Mouse (Mus musculus) urinary bladder, postnatal 4 days (tissue): ENCODE data around the gene Flot2.
"Not testable (repeated sequence)": the region's sequence is repeated elsewhere in the genome, so short reads cannot be mapped to it uniquely, and the experiment has no call there.

ENCODE experiments used
- DNase-seq, 2 experiments: peaks; one replicate each; pipeline ENCODE4 v3.0.0; 2021 to 2022; ENCODE audit warnings: low spot score in 2 of 2

Flot2 gene

DNA sequence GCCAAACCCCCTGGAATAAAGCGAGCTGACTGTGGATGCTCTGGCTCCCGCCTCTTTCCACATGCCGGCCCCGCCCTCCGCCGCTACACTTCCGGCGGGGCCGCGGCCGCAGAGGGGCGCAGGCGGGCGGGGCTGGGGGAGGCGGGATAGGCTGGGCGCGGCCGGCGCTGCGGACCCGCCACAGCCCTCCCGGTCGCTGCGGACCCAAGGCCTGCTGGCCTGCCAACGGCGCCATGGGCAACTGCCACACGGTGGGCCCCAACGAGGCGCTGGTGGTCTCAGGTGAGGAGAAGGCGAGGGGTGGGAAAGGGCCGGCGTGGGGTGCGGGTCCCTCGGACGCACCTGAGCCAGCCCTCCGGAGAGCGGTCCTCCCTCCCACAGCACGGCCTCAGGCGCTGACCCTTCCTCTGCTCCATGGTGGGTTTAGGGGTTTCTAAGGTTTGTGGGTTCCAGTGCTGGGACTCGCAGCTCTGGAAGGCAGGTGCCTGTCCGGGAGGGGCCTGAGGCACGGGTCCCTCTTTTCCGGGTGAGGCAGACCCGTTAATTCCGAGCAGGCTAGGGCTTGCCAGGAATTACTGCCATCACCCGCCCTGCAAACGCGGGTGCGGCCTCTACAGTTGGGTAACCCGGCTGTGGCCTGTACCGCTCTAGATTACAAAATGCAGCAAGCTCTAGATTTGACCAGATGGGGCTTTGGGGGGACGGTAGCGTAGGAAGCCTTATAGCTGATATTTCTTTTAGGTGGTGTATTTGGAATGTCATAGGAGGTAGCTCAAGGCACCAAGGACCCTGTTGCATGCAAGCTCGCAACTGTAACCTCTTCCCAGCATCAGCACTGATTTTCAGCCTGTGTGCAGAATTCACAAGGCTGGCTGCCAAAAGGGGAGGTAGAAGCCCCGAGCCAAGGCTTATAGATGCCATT, at the start of gene Flot2:
Gene Flot2, plus strand, starts transcription at position 101 of the 922 bp plus-strand sequence.
- DNase-seq = peak in 1 of 2 experiments; percentile 59

DNA sequence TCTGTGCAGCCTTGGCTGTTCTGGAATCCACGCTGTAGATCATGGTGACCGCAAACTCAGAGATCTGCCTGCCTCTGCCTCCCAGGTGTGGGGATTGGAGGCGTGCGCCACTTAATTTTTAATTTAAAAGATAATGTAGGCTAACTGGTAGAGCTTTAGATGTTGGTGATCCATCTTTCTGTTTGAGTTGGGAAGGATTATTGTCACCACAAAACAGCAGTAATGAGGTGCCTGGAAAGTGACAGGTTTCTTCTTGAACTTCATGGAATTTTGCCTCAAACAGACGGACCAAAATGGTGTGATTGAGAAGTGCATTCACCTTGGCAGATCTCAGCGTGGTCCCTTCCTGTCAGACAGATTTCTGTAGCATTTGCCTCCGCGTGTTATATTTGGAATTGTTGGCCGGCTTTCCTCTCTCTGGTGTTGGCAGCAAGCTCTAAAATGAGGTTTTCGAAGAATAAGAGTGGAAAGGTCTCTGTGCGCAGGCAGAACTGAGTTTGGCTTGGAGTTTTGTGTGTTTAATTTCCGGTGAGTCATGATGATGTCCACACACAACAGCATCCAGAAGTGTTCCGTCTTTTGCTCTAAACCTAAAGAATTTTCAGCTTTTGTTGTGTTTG, 48.5 kb upstream of the Flot2 start:
- DNase-seq = no peak

DNA sequence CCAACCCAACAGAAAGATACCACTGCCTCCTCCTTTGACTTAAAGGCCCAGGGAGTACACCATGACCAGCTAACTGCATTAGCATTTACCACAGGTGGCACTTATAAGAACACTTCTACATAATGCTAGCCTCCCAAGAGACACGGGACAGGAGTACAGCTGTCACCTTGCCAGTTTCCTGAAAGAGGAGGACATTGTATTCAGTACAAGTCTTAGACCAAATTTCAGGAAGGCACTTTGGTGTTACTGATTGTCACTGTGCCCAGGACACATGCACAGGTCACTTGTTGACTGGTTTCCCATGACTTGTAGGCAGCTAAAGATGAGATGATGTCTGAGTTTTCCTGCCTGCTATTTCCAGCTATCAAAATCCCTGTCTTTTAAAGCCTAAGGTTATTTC, 42.2 kb upstream of the Flot2 start:
- no peak for DNase-seq

DNA sequence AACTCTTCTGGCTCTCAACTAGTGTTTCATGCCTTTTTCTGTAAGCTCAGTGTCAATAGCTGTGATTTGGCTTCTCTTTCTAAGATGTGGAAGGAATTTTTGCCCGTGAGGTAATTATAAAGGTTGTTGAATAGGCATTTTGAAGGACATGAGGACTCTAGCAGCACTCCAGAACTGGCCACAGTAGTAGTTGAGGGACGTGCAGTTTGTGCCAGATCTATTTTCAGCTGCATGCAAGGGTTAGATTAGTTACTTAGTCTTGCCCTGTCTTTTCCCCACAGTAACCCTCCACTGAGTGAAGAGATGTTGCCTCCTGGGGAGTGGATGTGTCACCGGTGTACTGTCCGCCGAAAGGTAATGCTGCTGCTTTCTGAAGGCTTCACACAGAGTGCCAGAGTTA, 31.3 kb upstream of the Flot2 start:
- DNase-seq = no peak

DNA sequence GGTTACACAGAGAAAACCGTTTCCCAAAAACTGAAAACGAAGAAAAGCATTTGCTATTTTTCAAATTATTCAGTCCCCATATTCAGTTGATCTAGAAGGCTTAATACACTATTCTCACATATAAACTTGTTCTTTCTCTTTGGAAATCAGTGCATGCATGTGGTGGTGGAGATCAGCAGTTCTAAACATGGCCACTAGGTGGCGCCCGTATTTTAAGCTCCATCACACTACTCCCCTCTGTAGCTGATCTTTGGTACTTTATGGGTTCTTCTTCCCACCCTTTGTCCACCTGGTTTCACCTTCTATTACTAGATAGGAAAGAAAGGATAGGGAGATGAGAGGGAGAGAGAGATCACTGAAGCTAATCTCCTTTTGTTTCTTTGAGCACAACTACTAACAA, 18.1 kb upstream of the Flot2 start:
- DNase-seq = peak in 1 of 2 experiments; percentile 73

DNA sequence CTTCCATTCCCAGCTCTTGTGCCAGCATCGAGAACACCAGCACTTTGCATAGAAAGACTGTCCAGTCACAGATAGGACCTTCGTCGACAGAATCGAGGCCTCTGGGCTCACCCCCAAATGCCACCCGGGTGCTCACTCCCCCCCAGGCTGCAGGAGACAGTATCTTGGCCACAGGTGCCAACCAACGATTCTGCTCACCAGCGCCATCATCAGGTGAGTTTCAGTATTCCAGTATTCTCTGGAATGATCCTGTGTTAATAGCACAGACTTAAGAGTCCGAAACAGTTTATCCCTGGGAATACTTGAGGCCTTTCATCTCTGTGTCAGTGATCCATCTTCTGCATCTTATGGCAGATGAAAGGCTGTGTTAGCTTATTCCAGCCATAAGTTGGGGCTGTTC, 14.1 kb upstream of the Flot2 start:
- DNase-seq = no peak

DNA sequence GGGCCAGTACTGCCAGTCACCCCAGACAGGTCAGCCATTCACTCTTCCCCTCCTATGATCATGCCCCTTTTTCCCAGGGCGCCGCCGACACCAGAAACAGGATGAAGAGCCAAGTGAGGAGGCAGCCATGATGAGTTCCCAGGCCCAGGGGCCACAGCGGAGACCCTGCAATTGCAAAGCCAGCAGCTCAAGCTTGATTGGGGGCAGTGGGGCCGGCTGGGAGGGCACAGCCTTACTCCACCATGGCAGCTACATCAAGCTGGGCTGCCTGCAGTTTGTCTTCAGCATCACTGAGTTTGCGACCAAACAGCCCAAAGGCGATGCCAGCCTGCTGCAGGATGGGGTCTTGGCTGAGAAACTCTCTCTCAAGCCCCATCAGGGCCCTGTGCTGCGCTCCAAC, 8.5 kb upstream of the Flot2 start:
- no peak for DNase-seq

DNA sequence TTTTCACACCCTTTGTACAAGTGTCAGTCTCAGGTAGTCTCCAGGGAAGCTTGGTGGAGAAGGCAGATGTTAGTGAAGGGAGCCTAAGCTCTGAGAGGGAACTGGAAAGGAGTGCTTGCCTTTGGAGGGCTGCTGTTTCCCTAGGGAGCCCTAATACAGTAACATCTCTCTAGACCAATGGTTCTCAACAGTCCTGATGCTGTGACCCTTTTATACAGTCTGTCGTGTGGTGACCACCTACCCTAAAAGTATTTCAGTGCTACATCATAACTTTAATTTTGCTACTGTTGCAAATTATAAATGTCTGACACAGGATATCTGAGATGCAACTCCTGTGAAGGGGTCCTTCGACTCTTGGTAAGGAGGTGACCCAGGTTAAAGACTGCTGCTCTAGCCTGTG, 7.1 kb upstream of the Flot2 start:
- DNase-seq = no peak

DNA sequence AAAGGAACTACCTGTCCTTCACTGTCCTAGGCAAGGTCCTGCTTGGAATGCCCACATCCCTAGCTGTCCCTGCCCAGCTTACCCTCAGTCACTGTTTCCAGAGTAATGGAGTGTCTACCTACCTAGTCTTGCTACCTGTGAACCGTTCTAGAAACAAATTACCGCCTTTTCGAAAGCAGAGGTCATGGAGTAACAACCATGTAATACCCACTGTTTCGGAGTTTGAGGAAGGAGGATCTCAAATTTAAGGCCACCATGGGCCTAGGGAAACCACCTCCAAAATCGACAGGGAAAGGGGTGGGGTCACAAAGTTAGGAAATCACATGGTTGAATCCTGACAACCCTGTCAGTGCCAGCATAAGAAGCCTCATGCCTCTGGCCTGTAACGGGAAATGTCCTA, 6.3 kb upstream of the Flot2 start:
- no peak for DNase-seq

DNA sequence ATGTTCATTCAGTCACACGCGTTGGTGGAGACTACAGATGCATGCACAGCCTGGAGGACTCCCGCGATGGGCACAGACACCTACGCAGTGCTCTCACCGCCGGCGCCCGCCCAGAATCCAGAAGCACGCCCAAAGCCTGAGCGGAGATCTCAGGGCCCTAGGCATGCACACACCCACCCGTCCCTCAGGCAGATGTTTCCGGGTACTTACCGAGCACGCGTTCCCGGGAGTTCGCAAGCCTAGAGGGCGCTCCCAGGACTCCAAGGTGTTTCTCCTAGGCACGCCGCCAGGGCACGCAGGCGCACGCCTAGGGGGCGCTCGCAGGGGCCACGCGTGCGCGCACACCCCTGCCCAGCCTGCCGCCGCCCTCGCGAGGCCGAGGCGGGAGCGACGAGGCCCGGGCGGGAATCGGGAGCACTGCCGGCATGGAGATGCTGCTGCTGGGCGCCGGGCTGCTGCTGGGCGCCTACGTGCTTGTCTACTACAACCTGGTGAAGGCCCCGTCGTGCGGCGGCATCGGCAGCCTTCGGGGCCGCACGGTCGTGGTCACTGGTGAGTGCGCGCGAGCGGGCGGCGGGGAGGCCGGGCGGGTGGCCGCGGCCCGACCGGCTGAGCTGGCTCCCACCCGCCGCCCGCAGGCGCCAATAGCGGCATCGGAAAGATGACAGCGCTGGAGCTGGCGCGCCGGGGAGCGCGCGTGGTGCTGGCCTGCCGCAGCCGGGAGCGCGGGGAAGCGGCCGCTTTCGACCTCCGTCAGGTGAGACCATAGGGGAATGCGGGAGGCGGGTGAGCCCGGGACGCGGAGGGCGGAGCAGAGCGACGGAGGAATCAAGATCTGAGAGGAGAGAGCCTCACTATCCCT, 5.6 kb upstream of the Flot2 start, which contains the start of gene Dhrs13:
Gene Dhrs13, plus strand, starts transcription at position 334 of the 862 bp plus-strand sequence.
- peak; percentile 91 for DNase-seq

DNA sequence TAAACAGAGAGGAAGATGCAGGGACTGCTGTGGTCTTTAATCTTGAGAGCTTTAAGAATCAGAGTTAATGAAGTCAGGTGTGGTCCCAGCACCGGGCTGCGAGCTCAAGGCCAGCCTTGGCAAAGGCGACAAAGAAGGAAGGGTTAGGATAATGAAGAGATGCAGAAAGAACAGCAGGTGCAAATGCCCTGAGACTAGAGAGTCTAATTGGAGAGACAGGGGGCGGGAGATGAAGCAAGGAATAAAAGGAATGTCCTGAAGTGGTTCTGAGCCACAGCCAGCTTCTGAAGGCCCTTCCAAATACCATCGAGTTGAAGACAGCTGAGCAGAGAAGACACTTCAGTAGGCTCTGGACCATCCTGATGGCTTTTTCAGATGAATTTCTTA, 4.9 kb upstream of the Flot2 start:
- no peak for DNase-seq

DNA sequence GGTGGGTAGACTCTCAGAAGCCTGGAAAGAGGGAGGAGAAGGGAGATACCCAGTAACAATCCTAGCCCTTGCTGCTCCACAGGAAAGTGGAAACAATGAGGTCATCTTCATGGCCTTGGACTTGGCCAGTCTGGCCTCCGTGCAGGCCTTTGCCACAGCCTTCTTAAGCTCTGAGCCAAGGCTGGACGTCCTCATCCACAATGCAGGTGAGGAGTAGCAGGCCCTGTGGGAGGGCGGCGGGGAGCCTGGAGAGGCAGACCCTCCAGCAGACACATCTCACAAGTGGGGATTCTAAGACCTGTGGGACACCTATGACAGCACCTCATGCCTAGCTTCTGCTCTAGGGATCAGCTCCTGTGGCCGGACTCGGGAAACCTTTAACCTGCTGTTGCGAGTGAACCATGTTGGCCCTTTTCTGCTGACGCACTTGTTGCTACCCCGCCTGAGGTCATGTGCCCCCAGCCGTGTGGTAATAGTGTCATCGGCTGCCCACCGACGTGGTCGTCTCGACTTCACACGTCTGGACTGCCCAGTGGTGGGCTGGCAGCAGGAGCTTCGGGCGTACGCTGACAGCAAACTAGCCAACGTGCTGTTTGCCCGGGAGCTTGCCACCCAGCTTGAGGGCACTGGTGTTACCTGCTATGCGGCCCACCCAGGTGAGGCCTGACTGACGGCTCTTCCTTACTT, 3.7 kb upstream of the Flot2 start:
- DNase-seq = no peak

DNA sequence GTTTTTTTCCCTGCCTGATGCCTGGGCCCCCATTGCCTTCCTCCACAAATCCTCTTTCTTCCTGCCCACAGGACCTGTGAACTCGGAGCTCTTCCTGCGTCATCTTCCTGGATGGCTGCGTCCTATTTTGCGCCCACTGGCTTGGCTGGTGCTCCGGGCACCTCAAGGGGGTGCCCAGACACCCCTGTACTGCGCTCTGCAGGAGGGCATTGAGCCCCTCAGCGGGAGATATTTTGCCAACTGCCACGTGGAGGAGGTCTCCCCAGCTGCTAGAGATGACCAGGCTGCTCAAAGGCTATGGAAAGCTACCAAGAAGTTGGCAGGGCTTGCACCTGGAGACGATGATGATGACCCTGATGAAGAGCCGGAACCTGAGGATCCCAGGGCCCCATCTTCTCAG, 940 bp upstream of the Flot2 start:
- no peak for DNase-seq

DNA sequence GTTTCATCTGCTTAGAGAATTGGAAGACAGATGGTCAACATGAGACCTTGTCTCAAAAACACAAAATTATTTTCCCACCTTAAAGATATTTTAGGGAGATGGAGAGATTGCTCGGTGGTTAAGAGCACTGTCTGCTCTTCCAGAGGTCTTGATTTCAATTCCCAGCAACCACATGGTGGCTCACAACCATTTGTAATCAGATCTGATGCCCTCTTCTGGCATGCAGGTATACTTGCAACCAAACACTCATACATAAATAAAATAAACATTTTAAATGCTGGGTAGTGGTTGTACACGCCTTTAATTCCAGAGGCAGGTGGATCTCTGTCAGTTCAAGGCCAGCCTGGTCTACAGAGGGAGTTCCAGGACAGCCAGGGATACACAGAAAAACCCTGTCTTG, 3.1 kb downstream of the Flot2 start:
- no peak for DNase-seq

DNA sequence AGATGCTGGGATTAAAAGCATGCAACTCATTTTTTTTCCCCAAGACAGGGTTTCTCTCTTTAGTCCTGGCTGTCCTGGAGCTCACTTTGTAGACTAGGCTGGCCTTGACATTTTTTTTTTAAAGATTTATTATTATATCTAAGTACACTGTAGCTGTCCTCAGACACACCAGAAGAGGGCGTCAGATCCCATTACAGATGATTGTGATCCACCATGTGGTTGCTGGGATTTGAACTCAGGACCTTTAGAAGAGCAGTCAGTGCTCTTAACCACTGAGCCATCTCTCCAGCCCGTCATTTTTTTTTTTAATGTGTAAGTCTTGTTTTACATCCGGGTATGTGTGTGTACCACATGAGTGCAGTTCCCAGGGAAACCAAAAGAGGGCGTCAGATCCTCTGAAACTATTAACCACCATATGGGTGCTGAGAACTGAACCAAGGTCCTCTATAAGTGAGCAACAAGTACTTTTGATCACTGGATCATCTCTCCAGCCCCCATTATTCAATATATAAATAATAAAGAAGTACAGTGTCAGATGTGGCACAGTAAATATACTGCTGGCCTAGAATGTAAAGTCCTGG, 4.6 kb downstream of the Flot2 start:
- DNase-seq = not testable (repeated sequence)

DNA sequence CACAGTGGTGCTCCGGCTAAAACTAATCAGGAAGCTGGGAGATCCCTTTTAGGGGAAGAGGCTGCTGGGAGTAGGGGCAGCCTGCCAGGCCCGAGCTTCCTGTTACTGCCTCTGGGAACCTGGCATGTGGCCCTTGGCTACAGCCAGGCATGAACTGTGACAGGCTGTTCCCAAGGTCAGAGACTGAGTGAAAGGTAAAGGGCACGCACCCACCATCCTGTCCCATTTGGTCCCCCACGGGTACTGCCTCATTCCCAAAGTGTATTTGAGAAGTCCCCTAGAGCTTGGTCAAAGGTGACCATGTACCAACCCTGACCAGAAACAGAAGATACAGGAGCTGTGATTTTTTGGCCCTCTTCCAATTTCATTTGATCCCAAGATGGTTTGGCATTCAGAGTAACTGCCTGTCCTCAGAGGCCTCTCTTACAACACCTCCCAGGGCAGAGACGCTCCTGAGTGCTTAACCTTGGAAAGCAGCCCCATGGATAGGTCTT, 7.1 kb downstream of the Flot2 start:
- DNase-seq = peak in 1 of 2 experiments; percentile 54

DNA sequence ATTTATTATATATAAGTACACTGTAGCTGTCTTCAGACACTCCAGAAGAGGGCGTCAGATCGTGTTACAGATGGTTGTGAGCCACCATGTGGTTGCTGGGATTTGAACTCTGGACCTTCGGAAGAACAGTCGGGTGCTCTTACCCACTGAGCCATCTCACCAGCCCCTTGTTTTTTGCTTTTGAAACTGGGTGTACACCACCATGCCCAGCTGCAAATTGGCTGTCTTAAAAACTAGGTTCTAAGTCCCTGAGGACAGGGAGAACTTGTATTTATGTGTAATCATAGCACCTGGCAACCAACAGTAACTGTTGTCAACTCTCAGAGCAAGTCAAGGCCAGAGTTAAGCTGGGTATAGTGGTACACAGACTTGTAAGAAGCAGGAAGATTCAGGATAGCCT, 10.9 kb downstream of the Flot2 start:
- DNase-seq = not testable (repeated sequence)

DNA sequence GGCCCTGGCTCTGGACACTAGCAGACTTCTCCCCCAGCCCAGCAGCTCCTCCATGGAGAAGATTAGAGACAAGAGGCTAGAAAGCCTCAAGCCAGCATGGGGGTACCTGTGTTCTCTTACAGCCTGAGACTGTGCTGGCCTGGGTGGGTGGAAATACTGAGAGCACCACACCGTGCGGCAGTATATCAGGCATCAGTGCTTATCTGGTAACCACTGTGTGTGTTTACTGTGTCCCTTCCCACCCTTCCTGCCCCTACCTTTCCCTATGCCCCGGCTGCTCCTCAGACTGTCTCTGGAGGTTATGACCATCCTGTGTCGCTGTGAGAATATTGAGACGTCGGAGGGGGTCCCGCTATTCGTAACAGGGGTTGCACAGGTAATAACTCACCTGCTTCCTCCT, 15.3 kb downstream of the Flot2 start:
- DNase-seq = no peak

DNA sequence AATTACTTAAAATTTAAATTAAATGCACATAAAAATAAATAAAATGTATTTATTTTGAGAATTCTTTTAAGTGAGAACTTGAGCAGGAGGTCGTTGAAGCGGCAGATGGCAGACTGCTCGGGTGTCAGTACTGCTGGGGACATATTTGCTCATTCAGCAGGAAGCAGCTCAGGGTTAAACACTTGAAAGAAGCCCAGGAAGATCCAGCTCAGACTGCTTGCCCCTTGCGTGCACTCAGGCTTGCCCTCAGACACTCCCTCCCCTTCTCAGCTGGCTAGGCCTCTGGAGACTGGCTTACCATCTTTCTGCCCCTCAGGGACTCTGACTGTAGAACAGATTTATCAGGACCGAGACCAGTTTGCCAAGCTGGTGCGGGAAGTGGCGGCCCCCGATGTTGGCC, 19.2 kb downstream of the Flot2 start:
- no peak for DNase-seq

DNA sequence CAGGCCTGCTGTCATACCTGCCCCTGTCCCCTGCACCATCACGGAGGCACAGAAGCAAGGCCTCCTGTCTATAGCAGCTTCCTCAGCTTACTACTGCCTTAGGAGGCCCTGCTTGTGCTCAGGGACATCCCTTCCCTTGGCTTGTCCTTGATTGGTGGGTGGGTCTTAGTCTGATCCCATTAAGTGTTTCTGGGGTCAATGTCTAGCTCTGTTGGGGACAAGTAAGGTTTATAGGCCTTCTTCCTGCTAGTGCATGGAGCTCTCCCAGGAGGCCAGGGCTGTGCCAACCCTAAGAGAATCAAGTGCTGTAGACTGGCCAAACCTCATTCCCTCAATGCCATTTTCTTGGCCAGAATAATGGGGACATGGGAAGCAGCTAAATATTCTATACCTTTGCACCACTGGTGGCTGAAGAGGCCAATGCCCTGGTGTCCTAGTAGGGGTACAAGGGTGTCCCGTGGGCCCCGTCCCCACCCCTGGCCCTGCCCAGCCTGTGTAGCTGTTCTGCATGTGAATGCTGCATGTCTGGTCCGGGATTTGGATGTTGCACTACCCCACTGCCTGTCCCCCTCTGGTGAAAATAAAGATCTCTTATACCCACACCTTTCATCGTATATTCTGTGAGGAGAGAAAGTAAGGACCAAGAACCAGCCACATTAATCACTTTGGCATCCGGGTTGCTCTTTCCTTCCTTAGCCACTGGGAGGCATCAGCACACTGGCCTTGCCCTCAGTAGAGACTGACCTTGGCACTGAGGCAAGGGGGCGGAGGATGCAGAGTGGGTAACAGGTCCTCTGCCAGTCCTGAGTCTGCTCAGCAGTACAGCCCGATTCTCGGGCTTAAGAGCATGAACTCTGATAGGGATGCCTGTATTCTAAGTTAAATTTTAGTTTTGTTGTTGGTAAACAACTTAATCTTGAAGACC, 22.4 kb downstream of the Flot2 start:
- peak; percentile 64 to 70 for DNase-seq
